Mouse (Mus musculus): Measurements from ENCODE around the gene Supt4a.

Gene Supt4a

DNA sequence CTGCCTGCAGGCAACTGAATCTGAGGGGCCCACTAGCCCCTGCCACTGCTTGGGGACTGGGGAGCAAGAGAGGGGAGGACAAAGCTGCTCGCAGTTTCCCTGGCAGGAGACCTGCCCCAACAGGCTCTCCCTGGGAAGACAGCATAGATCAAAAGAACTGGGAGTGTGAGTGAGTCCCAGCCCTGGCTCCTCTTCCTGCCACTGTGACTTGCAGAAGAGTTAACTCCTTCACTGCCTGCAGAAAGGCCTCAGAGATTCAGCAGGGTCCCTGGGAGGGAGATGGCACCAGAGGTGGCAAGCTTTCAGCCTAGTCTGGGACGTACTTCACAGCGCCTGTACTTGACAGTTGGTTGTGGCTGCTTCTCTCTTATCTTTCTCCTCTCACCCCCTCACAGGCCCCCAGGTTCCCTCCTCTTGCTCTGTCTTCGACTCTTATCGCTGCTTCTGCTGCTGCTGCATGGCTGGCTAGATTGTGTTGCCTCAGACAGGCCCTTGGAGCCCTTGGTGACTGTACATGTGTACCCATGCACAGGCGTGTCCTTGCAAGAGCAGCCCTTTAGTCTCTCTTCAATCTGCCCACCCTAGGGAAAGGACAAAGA is 11.3 kb upstream of the Supt4a start:
- 66% methylated on average over 6 of the region's 6 CpGs for WGBS

DNA sequence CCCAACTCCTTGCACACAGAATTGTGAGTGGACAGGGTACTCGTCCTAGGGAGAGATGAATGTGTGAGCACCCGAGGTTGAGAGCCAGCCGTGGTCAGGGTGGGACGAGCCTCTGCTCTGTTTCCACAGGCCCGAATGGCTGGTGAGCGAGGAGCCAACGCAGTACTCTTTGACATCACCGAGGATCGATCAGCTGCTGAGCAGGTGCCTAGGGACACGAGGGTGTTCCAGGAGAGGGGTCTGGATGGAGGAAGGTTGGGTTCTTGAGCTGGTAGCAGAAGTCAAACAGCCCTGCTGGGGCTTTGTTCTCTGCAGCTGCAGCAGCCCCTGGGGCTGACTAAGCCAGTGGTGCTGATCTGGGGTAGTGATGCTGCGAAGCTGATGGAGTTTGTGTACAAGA is 10.3 kb upstream of the Supt4a start:
- 81% methylated on average over 11 of the region's 11 CpGs for WGBS

DNA sequence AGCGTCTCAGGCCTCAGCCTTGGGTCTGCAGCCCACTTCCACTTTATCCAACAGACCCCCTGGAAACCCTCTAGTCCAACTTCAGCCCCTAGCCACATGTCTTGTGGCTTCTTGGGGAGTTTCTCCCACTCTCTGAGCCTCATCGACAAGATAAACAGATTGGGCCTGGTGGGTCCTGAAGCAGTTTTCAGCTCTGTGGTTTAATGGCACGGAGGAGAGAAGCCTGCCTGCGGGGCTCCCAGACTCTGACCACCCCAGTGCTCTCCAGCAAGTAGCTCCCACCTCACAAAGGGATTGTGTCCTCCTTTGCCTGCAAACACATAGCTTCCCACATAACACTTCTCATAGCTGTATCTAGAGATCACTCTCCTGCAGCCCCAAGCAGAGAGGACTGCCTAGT is 9.9 kb upstream of the Supt4a start:
- 77% methylated on average over 4 of the region's 4 CpGs for WGBS

- 83% methylated on average over 18 of the region's 18 CpGs for WGBS
Observed at GRCm38 (mm10) chr11:87728850-87729592, 8.3 kb upstream of the Supt4a start.

DNA sequence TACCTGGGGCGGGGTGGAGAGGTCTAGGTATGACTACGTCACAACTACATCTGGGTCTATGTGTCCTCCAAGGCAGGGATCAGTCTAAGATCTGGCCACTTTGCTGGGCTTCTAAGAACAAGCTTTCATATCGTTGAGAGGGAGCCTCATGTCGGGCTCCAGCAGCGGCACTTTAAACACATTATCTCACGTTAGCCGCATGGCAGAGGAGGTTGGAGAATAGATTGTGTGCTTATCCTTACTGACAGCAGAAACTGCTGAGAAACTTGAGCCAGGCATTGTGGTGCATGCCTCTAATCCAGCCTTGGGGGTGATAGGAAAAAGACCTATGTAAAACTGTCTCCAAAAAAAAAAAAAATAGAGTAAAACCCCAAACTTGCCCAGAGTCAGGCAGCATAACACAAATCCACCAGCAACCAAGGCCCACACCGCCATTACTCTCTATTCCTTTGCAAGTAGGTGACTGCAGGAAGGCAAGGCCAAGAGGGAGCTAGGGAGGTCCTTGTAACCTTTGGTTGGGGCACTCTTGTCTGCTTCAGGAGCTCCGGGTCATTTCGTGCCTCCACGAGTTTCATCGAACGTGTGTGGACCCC is 7.7 kb upstream of the Supt4a start:
- 92% methylated on average over 13 of the region's 13 CpGs for WGBS

- WGBS: 87% methylated on average over 10 of the region's 10 CpGs
Observed at GRCm38 (mm10) chr11:87730652-87731310, 6.6 kb upstream of the Supt4a start.

- WGBS: 77% methylated on average over 5 of the region's 5 CpGs
Observed at GRCm38 (mm10) chr11:87734346-87734745, 3.0 kb upstream of the Supt4a start.

DNA sequence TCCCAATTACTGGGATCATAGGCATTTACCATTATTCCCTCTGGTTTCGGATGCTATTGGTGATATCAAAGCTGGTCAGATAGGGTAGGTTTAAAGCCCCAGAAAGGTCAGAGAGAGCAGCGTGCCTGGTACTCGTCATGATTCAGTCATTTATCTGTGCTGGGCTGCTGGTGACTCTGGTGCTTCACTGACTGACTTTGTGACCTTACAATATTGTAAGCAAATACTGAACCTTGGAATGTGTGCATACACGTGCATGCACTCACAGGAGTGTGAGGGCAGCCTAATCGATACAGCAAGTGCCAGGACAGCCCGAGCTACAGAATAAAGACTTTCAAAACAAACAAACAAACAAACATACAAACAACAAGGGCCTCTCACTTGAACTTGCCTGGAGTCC is 1.7 kb upstream of the Supt4a start:
- 89% methylated on average over 6 of the region's 6 CpGs for WGBS

GRCm38 (mm10) chr11:87736647-87737134 is 661 bp upstream of the Supt4a start:
- under 1% methylated on average over 31 of the region's 31 CpGs for WGBS

DNA sequence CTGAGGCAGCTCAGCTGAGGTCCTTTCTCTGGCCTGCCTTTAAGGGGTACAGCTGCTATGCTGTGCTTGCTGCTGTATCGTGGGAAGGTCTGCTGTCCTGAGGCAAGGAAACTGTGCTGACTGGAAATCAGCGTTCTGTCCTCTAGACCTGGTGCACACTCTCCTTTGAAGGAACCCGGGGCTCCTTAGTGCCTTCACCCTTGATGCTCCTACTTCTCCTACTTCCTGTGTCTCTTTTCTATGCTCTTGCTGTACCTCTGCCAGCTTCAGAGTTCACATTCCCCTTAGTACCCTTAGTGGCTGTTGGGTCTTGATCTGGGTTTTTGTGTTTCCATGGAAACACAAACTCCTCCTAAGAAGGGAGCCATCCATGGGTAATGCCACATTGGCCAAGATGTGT is 6.3 kb downstream of the Supt4a start:
- 88% methylated on average over 3 of the region's 3 CpGs for WGBS

DNA sequence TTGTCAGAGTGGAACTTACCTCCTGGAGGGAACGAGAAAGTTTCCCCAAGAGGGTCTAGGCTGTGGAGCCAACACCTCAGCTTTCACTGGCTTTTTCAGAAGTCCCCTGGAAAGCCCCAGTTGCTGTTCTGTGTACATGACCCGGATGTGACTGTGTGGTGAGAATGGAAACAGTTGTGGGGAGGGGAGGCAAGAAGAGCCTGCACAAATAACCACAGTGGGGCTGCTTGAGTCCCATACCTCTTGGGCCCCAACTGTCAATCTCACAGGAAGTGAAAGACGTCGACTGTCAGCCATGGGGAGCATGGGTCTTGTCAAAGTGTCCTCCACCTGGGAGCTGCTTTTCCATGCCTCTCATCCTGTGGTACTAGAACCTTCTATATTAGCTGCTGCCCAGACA is 7.6 kb downstream of the Supt4a start:
- 80% methylated on average over 4 of the region's 4 CpGs for WGBS

DNA sequence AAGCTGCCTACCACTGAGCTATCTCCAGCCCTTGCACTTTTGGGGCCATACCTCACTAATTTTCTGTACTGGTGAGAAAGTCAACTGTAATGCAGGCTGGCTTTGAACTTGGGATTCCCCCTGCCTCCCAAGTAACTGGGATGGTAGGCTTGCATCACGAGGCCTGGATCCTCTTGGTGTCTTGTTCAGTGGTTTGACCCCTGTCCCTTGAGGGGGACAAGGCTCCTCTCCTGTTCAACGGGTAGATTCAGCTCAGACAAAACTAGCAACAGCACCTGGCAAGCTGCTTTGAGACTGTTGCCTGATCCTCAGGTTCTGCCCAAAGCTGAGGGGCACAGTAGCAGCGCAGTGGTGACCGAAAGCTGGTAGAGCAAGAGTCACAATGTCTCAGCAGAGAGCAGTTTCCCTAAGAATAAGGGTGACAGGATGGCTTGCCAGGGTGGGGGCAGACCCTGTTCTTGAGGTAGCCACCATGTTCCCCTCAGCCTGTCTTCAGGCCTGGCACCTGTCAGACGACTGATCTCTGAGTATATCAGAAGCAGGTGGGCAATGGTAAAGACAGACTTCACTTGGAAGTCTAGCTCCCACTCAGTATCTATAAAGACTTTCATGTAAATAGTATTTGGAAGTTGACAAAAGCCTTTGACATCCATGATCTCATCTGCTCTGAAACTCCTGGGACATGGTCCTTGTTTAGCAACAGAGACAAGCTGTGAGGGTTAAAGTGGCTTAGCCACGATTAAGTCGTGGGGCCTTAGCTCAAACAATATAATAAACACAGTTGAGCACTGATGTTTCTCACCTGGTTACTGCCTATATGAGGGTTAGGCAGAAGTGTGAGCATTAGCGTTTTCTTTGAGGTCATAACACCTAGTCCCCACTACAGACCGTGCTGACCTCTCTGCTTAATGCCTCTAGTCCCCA is 8.5 kb downstream of the Supt4a start:
- 83% methylated on average over 9 of the region's 9 CpGs for WGBS

- WGBS: 99% methylated on average over 5 of the region's 5 CpGs
Observed at GRCm38 (mm10) chr11:87747312-87747711, 10.0 kb downstream of the Supt4a start.

DNA sequence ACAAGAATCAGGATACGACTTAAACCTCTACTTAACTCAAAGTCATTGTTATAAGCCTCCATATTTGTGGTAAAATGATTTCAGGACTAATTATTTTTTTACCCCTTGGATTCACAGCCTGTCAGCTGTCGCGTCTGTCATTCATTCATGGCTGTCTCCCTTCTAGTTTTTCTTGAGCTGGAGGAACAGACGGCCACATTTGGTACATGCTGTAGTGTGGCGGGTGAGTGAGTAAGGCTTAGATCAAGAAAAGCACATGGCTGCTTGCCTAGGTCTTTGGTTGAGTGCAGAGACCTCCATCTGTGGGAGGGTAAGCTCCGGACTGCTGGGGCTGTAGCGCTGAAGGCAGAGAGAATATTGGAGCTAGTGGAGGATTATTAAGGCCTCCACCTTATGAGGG is 10.4 kb downstream of the Supt4a start:
- 73% methylated on average over 7 of the region's 7 CpGs for WGBS

- 40% methylated on average over 19 of the region's 19 CpGs for WGBS
Observed at GRCm38 (mm10) chr11:87748132-87749119, 11.1 kb downstream of the Supt4a start.

- WGBS: 59% methylated on average over 18 of the region's 18 CpGs
Observed at GRCm38 (mm10) chr11:87749192-87750042, 12.1 kb downstream of the Supt4a start.

GRCm38 (mm10) chr11:87750043-87750421 is 12.7 kb downstream of the Supt4a start:
- WGBS: 83% methylated on average over 11 of the region's 11 CpGs

GRCm38 (mm10) chr11:87750521-87750920 is 13.2 kb downstream of the Supt4a start:
- WGBS: 75% methylated on average over 3 of the region's 3 CpGs

GRCm38 (mm10) chr11:87751031-87751430 is 13.7 kb downstream of the Supt4a start:
- WGBS: 78% methylated on average over 8 of the region's 8 CpGs
